Mouse (Mus musculus) forebrain, embryonic 16.5 days (tissue): ENCODE measurements around the gene Hoxc11. TPM values are rescaled to one million over a fixed set of nuclear protein-coding genes. Genes with fewer than 3 reads are reported as not detected.

Source experiments
- ATAC-seq: fragments of 200-750 bp; cut with Nextera tagmentation; 2 replicates; pipeline ENCODE4 v1.8.0; 2017; ENCODE audit warnings: mild to moderate bottlenecking, moderate library complexity
- H3K27ac ChIP-seq: fragments of 300-500 bp; sonication (generic); 2 replicates; pipeline ENCODE4 v1.5.1; 2014; ENCODE audit warnings: low read length, control low read depth
- H3K27me3 ChIP-seq: fragments of 300-500 bp; sonication (generic); replicated peaks from 2 replicates; pipeline ENCODE4 v1.6.1; 2014; ENCODE audit warnings: low read length; ENCODE audit not compliant: control insufficient read depth, insufficient read depth
- H3K36me3 ChIP-seq: fragments of 300-500 bp; sonication (generic); 2 replicates; pipeline ENCODE4 v1.6.1; 2014; ENCODE audit not compliant: control insufficient read depth, insufficient read depth
- H3K4me1 ChIP-seq: fragments of 300-500 bp; sonication (generic); replicated peaks from 2 replicates; pipeline ENCODE4 v1.6.1; 2014; ENCODE audit warnings: low read length; ENCODE audit not compliant: control insufficient read depth, insufficient read depth
- H3K4me2 ChIP-seq: fragments of 300-500 bp; sonication (generic); 2 replicates; pipeline ENCODE4 v1.6.1; 2014; ENCODE audit warnings: mild to moderate bottlenecking, low read length, control low read depth
- H3K4me3 ChIP-seq: fragments of 300-500 bp; sonication (generic); replicated peaks from 2 replicates; pipeline ENCODE4 v1.5.1; 2014; ENCODE audit warnings: mild to moderate bottlenecking, low read length, control low read depth
- H3K9ac ChIP-seq: fragments of 300-500 bp; sonication (generic); replicated peaks from 2 replicates; pipeline ENCODE4 v1.6.1; 2014; ENCODE audit warnings: low read depth, low read length, control low read depth
- H3K9me3 ChIP-seq: fragments of 300-500 bp; sonication (generic); 2 replicates; pipeline ENCODE4 v1.6.1; 2016; ENCODE audit warnings: low read length; ENCODE audit not compliant: control insufficient read depth
- WGBS: fragments of 180-500 bp; shearing (Covaris S2); extraction: QIAGEN DNeasy Blood & Tissue Kit; methylation state at CpG from one replicate; pipeline ENCODE4 v1.1.7; 2014; 5-methylcytosine and 5-hydroxymethylcytosine counted together
- polyA plus RNA-seq: library from polyadenylated mRNA; unstranded; fragments of >200 nt; fragmentation: Nextera tagmentation; extraction: Ambion mirVana; gene quantifications from 2 replicates; pipeline ENCODE4 v1.2.1, GENCODE M21; 2015

Gene Hoxc11
- polyA plus RNA-seq, 1 experiment from 2014 or later, result not detected

GRCm38 (mm10) chr15:102934897-102935296 is 19.3 kb upstream of the Hoxc11 start:
- H3K9me3 ChIP-seq, result no peaks in the 10 kb centered on the region
- WGBS, result under 1% methylated on average over 27 of the region's 27 CpGs
- H3K27ac ChIP-seq, result no peak overlapping the region
- no peak overlapping the region for H3K4me2 ChIP-seq
- H3K4me1 ChIP-seq, result no peaks in the 10 kb centered on the region
- no peak overlapping the region for H3K4me3 ChIP-seq
- ATAC-seq, result no peak
- H3K36me3 ChIP-seq, result no peaks in the 10 kb centered on the region
- H3K9ac ChIP-seq, result no peak overlapping the region
- peaks cover 99% of the 10 kb centered on the region for H3K27me3 ChIP-seq

- H3K27me3 ChIP-seq, result peaks cover 99% of the 10 kb centered on the region
- H3K27ac ChIP-seq, result no peak within 1 kb of the TSS
- no peak within 1 kb of the TSS for H3K4me2 ChIP-seq
- no peaks in the 10 kb centered on the region for H3K36me3 ChIP-seq
- H3K4me3 ChIP-seq, result no peak within 1 kb of the TSS
- H3K4me1 ChIP-seq, result no peaks in the 10 kb centered on the region
- ATAC-seq, result no peak
- H3K9ac ChIP-seq, result no peak within 1 kb of the TSS
- no peaks in the 10 kb centered on the region for H3K9me3 ChIP-seq
- 2% methylated on average over 30 of the region's 31 CpGs for WGBS
Measured at GRCm38 (mm10) chr15:102936279-102936972, 17.8 kb upstream of the Hoxc11 start, which contains the start of gene Hoxc12. Gene Hoxc12, plus strand, starts transcription at chr15:102936757.

GRCm38 (mm10) chr15:102937036-102937666 is 17.1 kb upstream of the Hoxc11 start:
- no peak overlapping the region for H3K9ac ChIP-seq
- peaks cover 97% of the 10 kb centered on the region for H3K27me3 ChIP-seq
- no peak overlapping the region for H3K4me2 ChIP-seq
- 1% methylated on average over 50 of the region's 50 CpGs for WGBS
- ATAC-seq, result no peak
- H3K36me3 ChIP-seq, result no peaks in the 10 kb centered on the region
- H3K4me3 ChIP-seq, result no peak overlapping the region
- no peaks in the 10 kb centered on the region for H3K9me3 ChIP-seq
- no peak overlapping the region for H3K27ac ChIP-seq
- H3K4me1 ChIP-seq, result no peaks in the 10 kb centered on the region

GRCm38 (mm10) chr15:102939256-102940155 is 14.7 kb upstream of the Hoxc11 start:
- Histone ChIP-seq H3K4me3 (no peak overlapping the region), H3K9ac (no peak overlapping the region), H3K27me3 (peaks cover 88% of the 10 kb centered on the region), H3K27ac (no peak overlapping the region), H3K9me3 (no peaks in the 10 kb centered on the region), H3K4me1 (peaks cover 4% of the 10 kb centered on the region; the same call in 1 of the 2 replicates), H3K4me2 (no peak overlapping the region), H3K36me3 (no peaks in the 10 kb centered on the region)
- ATAC-seq, result no peak
- 1% methylated on average over 33 of the region's 34 CpGs for WGBS

- Histone ChIP-seq H3K4me1 (peaks cover 4% of the 10 kb centered on the region; the same call in 1 of the 2 replicates), H3K4me3 (peak overlapping the region; percentile 13)
Measured at GRCm38 (mm10) chr15:102942739-102943467, 11.3 kb upstream of the Hoxc11 start.

GRCm38 (mm10) chr15:102943468-102943813 is 10.8 kb upstream of the Hoxc11 start:
- H3K4me1 ChIP-seq, result peaks cover 4% of the 10 kb centered on the region; the same call in 1 of the 2 replicates
- no peak overlapping the region for H3K4me2 ChIP-seq
- 1% methylated on average over 5 of the region's 5 CpGs for WGBS
- ATAC-seq, result no peak
- H3K27me3 ChIP-seq, result peaks cover 87% of the 10 kb centered on the region
- no peak overlapping the region for H3K27ac ChIP-seq
- H3K9me3 ChIP-seq, result no peaks in the 10 kb centered on the region
- H3K4me3 ChIP-seq, result no peak overlapping the region
- no peaks in the 10 kb centered on the region for H3K36me3 ChIP-seq
- no peak overlapping the region for H3K9ac ChIP-seq

More at GRCm38 (mm10) chr15:102942739-102943467, 11.3 kb upstream of the Hoxc11 start:
- ATAC-seq, result no peak
- Histone ChIP-seq H3K27ac (no peak overlapping the region), H3K9me3 (no peaks in the 10 kb centered on the region), H3K4me2 (peak overlapping the region; percentile 27), H3K9ac (no peak overlapping the region), H3K36me3 (no peaks in the 10 kb centered on the region), H3K27me3 (peaks cover 87% of the 10 kb centered on the region)
- WGBS, result under 1% methylated on average over 53 of the region's 53 CpGs

GRCm38 (mm10) chr15:102945185-102946077 is 8.8 kb upstream of the Hoxc11 start:
- peaks cover 4% of the 10 kb centered on the region; the same call in 1 of the 2 replicates for H3K4me1 ChIP-seq
- peaks cover 84% of the 10 kb centered on the region for H3K27me3 ChIP-seq
- ATAC-seq, result no peak
- no peaks in the 10 kb centered on the region for H3K9me3 ChIP-seq
- H3K4me3 ChIP-seq, result no peak overlapping the region
- H3K9ac ChIP-seq, result no peak overlapping the region
- H3K27ac ChIP-seq, result no peak overlapping the region
- no peaks in the 10 kb centered on the region for H3K36me3 ChIP-seq
- 11% methylated on average over 22 of the region's 22 CpGs for WGBS
- H3K4me2 ChIP-seq, result no peak overlapping the region

- H3K9me3 ChIP-seq, result no peaks in the 10 kb centered on the region
- H3K36me3 ChIP-seq, result no peaks in the 10 kb centered on the region
- H3K9ac ChIP-seq, result no peak overlapping the region
- WGBS, result under 1% methylated on average over 9 of the region's 9 CpGs
- H3K27me3 ChIP-seq, result peaks cover 87% of the 10 kb centered on the region
- H3K4me3 ChIP-seq, result no peak overlapping the region
- no peak overlapping the region for H3K4me2 ChIP-seq
- peaks cover 4% of the 10 kb centered on the region; the same call in 1 of the 2 replicates for H3K4me1 ChIP-seq
- no peak for ATAC-seq
- no peak overlapping the region for H3K27ac ChIP-seq
Measured at GRCm38 (mm10) chr15:102947276-102947675, 7.0 kb upstream of the Hoxc11 start.
